Mouse (Mus musculus) bone marrow macrophage, adult 2 months (primary cell): Measurements from ENCODE around the gene Arl4d.

ENCODE experiments used
- CTCF ChIP-seq: IDR thresholded peaks from 2 replicates; pipeline ENCODE4 v1.5.1; 2012; ENCODE audit warnings: low read depth, mild to moderate bottlenecking, low read length, moderate library complexity
- POLR2A ChIP-seq: IDR thresholded peaks from 2 replicates; pipeline ENCODE4 v1.6.1; 2012; ENCODE audit warnings: mild to moderate bottlenecking, low read depth, low read length, borderline replicate concordance

GRCm38 (mm10) chr11:101689701-101690113 is 24.4 kb downstream of the Arl4d start:
- TF ChIP-seq CTCF (no peak), POLR2A (no peak)
